Mouse (Mus musculus) 3T3-L1 (cell line): ENCODE results near the gene Cybb.
"Not testable (repeated sequence)": the region's sequence is repeated elsewhere in the genome, so short reads cannot be mapped to it uniquely, and the experiment has no call there.

ENCODE experiments used
- DNase-seq: peaks from one replicate; pipeline ENCODE4 v3.0.0-alpha.2; 2015; ENCODE audit warnings: low read depth, low spot score

Cybb gene

DNA sequence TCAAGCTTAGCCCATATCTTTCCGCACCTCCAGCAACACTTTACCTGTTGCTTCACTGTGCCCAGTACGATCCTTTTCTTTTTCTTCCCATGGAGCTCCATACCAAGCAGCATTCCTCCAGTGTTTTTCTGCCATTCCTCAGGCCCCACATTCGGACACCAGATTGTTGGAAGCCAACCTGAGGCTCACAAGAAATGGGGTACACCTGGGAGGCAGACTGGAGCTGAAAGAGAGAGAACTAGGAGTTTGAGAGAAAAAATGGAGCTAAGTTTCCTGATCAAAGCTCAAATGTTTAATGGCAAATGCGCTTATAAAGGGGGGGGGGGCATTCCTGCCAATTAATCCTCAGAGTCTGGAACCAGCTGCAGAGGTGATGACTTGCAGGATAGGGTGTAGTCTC, at the start of gene Cybb:
Gene Cybb, minus strand, starts transcription at position 101 of the 400 bp plus-strand sequence.
- DNase-seq = no peak

DNA sequence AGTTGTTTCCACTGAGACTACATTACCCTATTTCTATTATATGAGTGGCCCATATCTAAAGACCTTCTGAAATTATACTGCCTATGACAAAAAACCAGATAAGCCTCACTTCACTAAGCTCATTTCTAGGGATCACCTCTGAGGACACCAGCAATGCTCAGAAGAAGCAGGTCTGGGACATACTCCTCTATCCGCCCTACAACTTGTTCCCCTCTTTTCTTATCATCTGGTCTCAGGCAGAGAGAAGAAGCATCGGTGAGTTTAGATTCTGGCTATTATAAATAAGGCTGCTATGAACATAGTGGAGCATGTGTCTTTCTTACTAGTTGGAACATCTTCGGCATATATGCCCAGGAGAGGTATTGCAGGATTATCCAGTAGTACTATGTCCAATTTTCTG, 49.3 kb upstream of the Cybb start:
- DNase-seq = no peak

DNA sequence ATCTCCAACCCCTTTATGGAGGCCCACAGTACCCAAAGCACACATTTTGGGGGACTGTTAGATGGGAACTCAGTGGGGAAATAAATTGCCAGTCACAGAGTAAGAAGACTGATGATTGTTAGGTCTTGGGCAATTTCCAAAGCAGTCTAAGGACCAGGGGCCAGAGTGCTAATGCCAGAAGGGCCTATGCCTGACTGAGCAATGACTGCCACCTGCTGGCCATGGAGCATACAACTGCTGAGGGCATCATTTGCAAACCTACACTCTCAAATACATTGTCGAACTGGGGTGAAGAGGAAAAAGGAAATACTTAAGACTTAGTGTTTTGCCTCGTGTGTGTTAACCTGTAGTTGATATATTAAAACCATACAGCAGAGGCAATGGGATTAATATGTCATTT, 32.4 kb upstream of the Cybb start:
- DNase-seq = peak; percentile 77

DNA sequence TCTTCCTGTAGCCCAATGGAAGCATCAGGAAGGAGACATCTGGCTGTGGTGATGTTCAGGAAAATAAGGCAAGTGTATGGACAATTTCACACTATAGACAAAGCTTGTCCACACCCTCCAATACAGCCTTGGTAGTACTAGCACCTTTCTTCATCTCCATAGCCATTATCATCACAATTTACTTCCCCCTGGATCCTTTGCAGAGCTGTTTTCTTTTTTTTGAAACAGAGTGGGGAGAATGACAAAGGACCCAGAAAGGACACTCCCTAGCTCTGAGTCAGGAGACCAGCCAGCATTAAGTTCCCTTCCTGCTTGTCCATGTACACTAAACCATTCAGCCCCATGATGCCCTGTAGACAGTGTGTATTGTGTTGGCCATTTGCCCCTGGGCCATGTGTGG, 30.0 kb upstream of the Cybb start:
- DNase-seq = not testable (repeated sequence)

DNA sequence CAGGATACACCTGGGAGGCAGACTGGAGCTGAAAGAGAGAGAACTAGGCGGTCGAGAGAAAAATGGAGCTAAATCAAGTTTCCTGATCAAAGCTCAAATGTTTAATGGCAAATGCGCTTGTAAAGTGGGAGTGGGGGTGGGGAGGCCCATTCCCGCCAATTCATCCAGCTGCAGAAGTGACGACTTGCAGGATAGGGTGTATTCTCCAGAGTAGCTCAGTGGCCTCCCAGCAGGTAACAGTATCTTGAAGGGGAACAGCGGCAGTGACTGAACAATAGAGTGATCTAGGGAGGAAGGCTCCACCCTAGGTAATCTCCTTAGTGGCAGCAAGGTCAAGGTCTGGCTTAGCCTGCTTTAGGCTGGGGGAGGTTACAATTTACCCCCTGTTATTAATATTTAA, 12.5 kb downstream of the Cybb start:
- not testable (repeated sequence) for DNase-seq

DNA sequence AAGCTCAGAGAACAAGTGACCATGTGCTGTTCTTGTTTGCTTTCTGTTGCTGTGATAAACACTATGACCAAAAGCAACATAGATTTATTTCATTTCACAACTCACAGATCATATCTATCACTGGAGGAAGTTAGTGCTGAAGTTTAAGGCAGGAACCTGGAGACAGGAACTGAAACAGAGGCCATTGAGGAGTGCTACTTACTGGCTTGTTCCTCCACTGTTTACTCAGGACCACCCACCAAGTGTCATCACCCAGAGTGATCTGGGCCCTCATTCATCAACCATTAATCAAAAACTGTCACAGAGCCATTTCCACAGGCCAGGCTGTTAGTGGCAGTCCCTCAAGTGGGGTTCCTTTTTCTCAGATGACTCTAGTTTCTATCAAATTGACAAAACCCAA, 13.1 kb downstream of the Cybb start:
- no peak for DNase-seq

DNA sequence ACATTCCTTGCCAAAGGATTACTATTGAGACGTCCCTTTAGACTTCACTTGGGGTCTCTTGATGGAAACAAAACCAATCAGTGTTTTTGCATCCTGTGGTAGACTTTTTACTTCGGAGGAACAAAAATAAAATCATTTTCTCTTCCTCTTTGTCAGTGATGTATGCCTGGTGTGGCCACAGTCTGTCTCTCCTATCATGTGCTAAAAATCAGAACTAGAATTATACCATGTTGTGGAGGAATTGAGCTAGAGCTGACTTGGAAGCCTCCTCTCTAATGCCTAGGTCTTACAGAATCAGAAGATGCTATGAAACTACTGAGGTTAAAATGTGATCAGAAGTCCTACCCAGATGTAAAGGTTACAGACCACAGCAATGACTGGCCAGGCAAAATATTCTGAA, 13.8 kb downstream of the Cybb start:
- no peak for DNase-seq

DNA sequence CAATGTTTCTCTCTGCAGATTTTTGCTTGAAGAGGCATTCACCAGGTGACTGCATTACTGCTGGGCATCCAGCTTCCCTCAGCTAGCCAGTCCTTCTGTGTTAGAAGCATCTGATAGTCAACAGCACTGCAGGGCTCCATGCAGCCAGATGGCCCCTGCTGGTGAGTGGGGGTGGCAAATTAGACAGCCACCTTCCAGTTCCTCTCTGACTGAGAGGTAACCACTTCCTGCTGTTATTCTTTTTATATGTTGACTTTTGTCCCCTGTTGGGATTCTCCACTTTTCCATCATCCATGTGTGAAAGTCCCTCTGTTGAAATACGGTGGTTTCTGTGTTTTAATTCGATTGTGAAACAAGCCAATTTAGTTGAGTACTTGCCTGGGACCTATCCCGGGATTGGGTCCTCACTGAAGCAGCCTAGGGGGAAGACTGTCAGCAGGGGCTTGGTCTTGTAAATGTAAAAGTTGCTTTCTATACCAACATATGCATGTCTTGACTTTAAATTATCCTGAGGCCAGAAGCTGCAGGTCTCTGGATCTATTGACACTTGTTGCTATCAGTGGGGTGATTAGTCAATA, 16.7 kb downstream of the Cybb start:
- DNase-seq = no peak

DNA sequence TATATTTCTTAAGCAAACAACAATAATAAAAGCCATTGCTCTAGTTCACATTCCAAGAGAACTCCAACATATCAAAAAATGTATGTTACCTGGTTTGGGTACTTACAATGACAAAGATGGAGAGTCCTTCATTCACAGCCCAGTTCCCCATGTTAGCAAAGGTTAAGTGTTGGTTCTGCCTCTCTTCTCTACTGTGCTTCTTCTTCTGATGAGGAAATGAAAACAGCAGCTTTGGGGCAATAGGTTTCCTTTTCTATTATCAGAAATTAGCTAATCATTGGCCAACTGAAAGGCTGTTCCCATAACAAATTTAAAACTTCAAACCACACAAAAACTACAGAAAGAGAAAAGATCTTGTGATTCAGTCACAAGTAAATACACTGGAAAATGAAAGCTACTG, 18.5 kb downstream of the Cybb start:
- no peak for DNase-seq

DNA sequence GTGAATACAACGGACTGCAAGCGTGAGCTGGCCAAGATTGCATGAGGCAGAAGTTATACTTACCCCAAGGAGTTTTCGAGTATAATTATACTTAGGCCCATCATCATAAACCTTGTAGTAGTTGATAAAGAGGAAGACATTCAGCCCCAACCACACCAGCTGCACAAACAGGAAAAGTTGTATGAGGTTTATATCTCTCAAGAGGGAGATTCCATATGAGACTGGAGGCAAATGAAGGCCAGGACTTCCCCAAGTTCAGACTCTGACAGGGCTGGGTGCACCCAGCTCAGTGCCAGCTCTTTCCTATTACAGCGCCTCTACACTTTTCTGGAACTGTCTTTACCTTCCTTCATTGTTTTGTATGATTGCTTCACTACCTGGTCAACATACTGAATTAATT, 20.6 kb downstream of the Cybb start:
- no peak for DNase-seq

DNA sequence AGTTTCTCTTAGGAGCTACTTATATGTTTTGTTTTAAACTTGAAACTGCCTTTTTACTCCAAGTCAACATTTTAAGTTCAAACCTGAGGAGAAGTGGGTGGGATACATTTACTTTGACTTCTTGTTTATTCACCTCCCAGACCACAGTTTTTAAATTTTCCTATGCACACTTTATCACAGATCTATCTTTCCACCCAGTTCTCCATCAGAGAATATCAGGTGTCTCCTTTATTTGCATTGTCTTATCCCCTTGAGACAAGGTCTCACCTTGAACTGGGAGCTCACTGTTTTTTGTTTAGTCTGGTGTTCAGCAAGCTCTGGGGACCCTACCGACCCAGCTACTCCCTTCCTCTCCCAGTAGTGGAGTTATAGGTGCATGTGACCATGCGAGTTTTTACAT, 21.7 kb downstream of the Cybb start:
- DNase-seq = no peak

DNA sequence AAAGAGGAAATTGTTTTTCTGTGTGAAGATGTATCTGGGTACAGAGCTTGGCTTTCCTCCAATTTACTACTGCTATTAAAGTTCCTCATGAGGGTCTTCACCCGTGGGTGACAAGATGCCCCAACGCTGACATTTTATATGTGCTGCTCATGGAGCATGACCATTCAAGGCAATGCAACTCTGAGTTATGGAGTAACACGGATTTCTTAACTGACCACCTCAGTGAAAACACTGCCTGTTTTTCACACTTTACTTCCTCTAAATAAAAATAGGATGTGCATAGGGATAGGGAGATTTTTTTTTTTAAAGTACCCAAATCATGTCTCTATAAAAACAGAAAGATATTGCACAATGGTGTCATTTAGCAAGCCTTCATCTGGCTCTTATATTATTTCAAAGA, 24.9 kb downstream of the Cybb start:
- no peak for DNase-seq

DNA sequence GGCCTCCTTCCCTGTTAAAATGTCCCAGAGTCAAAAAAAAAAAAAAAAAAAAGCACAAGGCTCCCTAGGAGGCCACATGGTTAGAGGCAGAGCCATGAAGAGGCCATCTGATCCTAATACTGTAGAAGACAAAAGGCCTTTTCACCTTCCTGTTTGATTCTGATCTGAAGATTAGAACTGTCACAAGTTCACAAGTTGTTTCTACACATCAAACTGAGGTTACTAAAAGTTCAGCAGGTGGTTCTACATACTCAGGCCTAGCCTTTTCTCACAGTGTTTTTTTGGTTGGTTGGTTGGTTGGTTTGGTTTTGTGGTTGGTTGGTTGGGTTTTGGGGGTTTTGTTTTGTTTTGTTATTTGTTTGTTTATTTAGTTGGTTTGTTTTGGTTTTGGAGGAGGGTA, 26.2 kb downstream of the Cybb start:
- DNase-seq = no peak

DNA sequence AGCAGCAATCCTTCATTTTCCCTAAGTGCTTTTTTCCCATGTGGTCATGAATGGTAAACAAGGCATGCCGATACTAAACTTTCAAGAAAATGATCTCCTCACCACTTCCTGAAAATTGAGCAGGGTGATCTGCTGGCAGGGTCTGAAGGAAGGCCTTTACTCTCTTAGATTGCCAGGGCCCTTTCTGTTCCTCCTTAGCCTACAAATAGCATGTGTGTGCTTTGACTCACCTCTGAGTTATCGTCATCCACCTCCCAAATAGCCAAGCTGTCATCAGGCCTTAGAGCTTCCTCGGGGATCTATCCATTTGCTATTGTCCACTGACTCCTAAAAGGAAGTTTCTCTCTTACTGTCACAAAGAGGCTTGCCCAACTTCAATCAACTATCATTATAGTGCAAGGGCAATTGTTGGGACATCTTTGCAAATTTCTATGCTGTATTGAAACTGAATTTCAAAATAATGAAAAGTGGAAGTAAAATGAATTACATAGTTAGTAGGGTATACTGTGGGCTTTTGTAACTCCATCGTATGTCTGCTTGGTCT, 27.1 kb downstream of the Cybb start:
- peak; percentile 5 for DNase-seq

DNA sequence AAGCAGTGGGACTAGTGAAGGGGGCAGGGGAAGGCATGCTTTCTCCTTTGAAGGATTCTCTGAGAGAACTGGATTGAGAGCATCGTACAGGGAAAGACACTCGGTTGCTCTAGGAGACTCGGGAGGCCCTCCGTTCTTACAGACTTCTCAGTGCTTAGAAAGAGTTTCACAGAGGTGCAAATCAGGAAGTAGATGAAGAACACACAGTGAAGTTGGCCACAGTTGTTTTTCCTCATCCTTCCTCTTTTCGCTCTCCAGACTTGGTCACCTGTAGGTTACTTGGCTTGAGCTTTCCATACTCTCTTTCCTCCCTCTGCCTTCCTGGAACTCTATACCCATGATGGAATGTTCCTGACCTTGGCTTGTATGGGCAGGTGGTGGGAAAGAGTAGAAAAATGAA, 35.2 kb downstream of the Cybb start:
- no peak for DNase-seq

DNA sequence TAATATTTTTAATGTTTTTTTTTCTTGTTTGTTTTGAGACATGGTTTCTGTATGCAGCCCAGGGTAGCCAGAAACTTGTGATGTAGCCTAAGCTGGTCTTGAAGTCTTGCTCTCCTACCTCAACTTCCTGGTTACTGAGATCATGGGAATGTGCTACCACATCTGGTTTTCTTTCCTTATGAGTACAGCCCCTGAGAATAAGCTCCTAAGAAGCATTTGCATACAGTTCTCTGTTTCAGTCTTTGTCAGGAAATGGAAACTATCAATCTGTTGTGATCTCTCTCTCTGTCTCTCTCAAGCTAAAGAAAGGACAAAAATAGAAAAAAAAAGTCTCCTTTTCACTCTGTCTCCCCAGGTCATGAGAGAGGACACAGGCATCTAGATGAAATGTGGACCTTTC, 40.3 kb downstream of the Cybb start:
- DNase-seq = no peak

DNA sequence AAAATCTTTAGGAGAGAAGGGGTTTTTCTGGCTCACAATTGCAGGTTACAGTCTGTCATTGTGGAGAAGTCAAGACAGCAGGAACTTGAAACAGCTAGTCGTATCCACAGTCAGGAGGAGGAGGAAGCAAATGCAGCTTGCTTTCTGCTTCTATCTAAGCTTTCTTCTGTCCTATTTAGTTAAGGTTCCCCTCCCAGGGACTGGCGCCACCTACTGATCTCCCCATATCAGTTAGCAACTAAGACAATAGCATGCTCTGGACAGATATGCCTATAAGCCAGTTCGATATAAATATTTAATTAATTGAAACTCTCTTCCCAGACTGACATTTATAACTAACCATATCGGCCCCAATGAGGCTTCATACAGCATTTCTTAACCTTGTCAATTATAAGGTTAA, 46.5 kb downstream of the Cybb start:
- peak; percentile 14 for DNase-seq

DNA sequence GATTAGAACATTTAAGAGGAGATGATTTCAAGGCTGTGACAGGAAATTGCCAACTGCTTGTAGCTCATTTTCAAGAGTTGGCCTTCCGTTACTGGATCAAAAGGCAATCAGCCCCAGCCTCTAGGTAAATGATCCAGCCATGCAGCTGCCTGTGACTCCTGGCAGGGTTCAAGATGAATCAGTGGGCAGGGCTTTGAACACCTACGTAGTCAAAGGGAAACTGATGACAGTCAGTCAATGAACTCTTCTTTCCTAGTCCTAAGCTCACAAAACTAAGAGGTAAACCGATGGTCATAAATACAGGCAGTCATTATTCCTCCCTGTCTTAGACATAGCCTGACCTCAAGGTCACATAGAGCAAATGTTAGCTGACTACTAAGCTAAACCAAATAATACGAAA, 47.0 kb downstream of the Cybb start:
- DNase-seq = no peak

DNA sequence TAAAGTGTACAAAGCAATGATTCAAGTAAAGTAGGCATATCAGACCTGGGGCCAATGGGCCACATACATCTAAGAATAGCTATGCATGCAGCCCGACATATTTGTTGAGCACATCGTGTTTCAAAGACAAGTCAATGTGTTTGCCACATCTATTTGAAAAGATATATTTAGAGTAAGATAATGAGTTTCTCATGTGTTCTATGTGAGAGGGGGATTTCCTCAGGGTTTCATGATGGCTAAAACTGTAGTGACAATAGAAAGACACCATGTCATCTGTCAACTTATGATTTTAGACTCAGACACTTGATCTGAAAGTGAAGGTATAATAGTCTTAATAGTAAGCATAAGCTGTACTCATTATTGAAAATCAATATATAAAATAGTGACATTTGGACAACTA, 48.3 kb downstream of the Cybb start:
- DNase-seq = no peak

DNA sequence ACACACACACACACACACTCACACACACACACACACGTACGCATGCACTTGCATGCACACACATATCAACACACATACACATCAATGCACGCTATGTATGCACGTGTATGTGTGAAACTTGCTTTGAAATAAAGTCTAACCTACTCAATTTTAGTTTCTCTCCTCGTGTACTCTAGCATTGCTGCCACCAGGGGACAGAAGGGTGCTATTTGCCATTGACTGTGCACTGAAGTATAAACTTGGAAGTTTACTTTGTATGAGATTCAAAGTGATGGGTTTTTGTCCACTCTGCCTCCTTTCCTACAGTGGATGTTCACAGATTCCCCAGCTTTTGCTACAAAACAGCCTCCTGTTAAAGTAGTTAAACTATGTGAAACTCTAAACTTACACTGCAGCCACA, 73.7 kb downstream of the Cybb start:
- DNase-seq = peak; percentile 15
